Mouse (Mus musculus): Measurements from ENCODE around the gene Gm20388.

The Gm20388 gene

DNA sequence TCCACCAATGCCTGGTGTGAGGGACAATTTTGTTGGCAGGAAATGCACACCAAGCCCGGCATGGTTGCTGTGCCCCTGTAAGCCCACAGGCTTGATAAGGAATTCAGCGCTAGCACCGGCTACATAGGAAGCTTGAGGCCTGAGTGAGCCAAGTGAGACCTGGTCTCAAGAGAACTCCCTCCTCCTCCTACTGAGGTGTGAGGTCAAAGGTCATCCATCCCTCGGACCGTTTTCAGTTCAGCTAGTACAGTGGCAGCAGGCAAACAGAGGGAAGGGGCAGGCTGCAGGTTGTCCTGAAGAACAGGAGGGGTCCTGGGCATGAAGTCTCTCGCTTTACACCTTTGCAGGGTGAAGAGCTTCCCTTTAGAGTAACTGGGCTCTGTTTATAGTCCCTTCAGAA, 720.2 kb downstream of the Gm20388 start:
- no peak for DNase-seq

- DNase-seq, result no peak
Measured at GRCm38 (mm10) chr8:120631441-120632375, 721.1 kb downstream of the Gm20388 start.

- DNase-seq, result no peak
Measured at GRCm38 (mm10) chr8:120632969-120633664, 722.5 kb downstream of the Gm20388 start.

GRCm38 (mm10) chr8:120633665-120634271, 723.1 kb downstream of the Gm20388 start:
- DNase-seq, result no peak

DNA sequence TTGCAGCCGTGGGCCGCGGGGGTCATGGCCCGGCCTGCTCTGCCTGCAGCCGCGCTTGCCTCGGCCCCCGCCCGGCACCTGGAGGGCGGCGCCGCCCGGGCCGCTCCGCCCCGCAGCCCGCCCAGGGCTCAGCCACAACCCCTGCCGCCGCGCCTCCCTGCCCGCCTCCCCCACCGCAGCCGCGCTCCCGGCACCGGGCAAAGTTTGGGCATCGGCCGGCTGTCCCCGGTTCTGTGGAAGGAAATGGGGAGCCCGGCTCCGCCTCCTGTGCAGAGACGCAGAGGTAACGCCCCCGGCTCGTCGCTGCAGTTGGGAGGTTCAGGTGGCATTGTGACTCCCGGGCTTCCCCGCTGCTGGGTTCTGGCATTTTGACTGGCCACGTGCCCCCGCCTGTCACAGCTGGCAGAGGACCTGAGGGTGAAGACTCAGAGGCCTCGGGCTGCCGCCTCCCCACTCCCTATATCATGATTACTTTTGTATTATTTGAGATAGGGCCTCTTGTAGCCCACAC, 723.7 kb downstream of the Gm20388 start:
- peak; percentile 34 to 46 for DNase-seq

GRCm38 (mm10) chr8:120641245-120641644, 730.6 kb downstream of the Gm20388 start:
- DNase-seq, result no peak

DNA sequence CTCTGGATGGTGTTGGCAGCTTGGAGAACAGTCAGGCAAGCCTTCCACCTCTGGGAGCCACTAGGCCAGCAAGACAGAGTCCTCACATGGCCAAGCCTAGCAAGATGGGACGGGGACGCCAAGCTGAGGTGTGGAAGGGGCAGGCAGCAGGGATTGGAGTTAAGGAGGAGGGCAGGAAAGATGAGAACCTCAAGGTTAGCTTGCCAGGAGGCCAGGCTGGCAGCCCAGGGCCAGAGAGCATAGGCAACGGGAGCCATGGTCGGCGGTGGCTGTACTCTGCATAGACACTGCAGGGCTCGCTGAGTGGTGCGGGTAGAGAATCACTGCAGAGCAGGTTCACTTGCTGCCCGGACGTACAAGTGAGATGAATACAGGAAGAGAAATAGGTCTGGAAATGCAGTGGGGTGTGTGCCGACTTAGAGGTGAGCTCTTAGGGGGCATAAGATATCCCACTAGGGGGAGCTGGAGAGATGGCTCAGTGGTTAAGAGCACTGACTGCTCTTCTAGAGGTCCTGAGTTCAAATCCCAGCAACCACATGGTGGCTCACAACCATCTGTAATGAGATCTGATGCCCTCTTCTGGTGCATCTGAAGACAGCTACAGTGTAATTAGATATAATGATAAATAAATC, 731.5 kb downstream of the Gm20388 start:
- DNase-seq, result no peak

DNA sequence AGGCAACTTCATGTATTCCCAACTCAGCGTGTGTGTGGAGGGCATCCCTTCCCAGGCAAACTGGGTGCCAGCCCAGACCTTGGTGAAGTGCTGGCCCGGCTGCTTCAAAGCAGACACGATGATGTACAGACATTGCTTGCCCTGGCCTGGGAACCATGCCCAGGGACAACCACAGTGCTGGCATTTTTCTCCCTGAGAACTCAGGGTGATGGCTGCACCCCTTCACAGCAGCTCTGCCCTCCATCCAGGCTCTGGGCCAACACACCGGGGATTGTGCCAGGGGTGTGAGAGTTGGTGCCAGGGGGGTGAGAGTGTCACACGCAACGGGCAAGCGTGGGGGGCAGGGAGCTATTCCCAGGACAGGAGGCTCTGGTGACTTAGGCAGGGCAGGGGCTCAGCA, 734.0 kb downstream of the Gm20388 start:
- DNase-seq, result peak; percentile 69 to 77

- DNase-seq, result no peak
Measured at GRCm38 (mm10) chr8:120647532-120647931, 736.9 kb downstream of the Gm20388 start, which contains the start of gene 1190005I06Rik. Gene 1190005I06Rik, minus strand, starts transcription at chr8:120647632.

- DNase-seq, result no peak
Measured at GRCm38 (mm10) chr8:120656322-120657052, 745.8 kb downstream of the Gm20388 start.

GRCm38 (mm10) chr8:120657415-120657814, 746.8 kb downstream of the Gm20388 start:
- no peak for DNase-seq

GRCm38 (mm10) chr8:120664566-120664965, 753.9 kb downstream of the Gm20388 start:
- peak in 1 of 2 experiments; percentile 32 for DNase-seq

DNA sequence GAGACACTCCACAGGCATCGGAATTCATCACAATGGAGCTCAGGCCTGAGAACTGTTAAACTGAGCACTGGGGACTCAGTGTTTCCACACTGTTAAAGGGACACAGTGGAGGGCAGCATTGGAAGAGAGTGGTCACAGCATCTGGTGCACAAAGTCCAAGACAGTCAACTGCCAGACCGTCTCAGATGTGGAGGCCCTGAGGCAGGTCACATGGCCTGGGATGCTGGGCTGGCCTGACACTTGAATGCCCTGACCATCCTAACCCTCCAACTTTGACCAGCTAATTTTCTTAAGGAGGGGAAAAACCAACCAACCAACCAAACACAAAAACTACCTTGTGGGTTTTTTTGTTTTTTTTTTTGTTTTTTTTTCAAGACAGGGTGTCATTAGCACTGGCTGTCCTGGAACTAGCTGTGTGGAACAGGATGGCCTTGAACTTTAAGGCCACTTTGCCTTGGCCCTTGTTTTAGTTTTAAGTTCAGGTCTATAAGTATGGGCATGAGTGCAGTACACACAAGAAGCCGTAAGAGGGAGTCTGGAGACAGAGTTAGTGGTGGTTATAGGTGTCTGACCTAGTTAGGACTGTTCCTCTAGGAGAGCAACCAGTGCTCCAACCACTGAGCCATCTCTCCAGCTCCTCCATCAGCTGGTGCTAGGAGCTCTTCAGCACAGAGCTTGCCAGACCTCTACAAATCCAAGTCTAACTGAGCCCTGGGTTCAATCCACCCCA, 755.2 kb downstream of the Gm20388 start:
- DNase-seq, result peak; percentile 39 to 47

DNA sequence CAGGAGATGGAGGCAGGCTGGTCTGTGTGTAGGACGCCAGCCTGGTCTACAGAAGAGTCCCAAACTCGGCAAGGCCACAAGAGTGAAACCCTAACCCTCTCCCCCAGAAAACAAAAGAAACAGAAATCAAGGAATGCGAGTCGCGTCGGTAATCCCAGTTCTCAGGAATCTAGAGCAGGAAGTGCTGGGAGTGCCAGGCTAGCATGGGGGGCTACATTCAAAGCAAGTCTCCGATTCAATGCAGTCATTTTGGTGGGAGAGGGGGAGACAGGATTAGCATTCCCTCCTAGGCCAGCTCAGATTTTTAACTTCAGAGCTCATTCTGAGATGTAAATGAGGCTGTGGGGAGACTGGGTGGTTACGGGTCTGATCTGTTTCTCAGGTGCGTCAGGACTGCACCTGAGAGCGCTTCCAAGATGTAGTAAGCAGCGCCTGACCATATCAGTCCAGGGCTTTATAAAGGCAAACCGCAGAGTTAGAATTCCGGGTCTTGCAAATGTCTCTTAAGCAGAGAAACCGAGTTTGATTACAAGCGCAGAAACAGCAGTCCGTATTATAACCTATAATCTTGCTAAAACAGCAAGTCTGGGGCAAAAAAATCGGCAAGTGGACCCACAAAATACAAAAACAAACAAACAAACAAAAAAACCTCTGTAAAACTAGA, 756.3 kb downstream of the Gm20388 start:
- no peak for DNase-seq

DNA sequence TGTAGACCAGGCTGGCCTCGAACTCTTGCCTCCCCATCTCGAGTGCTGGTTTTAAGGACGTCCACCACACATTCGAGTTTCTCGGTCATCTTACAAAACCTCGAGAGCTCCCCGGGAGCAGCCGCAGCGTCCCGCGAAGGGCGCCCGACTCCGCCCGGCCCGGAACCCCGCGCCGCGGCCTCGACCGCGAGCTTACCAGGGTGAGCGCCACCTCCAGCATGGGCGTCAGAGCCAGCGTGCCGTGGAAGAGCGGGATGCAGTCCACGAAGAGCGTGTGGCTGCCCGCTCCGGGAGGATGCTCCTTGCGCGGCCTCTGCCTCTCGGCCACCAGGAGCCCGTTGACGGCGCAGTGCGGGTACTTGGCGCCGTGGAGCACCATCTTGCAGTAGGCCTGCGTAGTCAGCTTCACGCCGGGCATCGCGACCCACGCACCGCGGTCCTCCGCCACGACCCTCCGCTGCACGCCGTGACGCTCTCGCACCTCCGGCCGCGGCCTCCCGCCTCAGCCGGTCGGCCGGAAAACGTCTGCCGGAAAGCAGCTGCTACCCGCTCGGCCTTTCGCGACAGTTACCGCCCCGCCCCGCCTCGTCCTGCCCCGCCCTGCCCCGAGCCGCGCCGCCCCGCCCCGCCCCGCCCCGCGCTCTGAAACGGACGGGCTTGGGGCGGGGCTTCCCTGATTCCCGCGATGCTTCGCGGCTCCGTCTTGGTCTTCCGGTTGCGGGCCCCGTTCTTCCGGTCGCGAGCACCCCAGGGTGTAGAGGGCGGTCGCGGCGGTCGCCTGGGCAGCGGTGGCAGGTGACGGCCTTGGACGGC, 757.1 kb downstream of the Gm20388 start, which contains the start of the genes Gm27021 and Cox4i1:
TSS of gene Gm27021 (minus strand) at position 519 of the 813 bp plus-strand sequence.
TSS of gene Cox4i1 (plus strand) at position 662 of the 813 bp plus-strand sequence.
- DNase-seq, result peak; percentile 96 to 97

- DNase-seq, result peak in 1 of 2 experiments; percentile 71
Measured at GRCm38 (mm10) chr8:120668374-120668905, 757.8 kb downstream of the Gm20388 start, which contains the start of gene Emc8. Gene Emc8, minus strand, starts transcription at chr8:120668573.

DNA sequence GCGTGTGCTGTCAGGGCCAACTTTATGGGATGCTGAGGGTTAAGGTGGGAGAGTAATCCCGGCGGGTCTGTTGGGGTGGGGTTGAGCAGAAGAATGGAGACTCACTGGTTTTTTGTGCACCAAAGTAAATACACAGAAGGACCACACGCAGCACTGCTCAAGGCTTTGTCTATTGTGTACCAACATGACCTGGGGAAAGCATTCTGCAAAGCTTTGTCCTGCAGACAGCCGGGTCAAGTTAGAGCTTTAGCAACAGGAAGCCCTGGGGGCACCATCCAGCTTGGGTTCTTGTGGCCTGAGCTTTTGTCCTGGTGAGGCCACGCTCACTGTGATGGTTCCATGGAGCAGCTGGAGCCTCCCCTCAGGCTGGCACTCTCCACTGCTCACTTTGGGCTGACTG, 761.1 kb downstream of the Gm20388 start:
- no peak for DNase-seq

DNA sequence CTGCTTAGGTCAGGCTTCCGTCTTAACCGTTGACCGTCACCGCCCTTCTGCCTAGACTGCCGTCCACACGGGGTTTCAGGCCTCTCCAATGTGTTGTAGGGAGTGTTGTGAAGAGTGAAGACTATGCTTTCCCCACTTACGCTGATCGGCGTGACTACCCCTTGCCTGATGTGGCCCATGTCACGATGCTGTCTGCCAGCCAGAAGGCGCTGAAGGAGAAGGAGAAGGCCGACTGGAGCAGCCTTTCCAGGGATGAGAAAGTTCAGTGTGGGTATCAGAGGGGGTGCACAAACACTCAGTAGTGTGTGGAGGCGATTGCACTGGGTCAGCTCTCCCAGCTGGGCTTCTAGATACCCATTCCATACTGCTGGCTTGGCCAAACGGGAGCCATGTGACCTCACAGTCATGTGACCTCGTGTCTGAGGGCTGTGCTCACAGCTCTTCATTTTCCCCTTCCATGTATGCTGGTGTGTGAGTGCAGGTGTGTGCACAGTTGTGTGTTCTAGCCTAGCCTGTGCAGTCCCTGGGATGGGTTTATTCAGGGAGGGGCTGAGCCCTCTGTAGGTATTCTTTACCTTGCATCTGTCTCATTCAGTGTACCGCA, 762.1 kb downstream of the Gm20388 start:
- no peak for DNase-seq

DNA sequence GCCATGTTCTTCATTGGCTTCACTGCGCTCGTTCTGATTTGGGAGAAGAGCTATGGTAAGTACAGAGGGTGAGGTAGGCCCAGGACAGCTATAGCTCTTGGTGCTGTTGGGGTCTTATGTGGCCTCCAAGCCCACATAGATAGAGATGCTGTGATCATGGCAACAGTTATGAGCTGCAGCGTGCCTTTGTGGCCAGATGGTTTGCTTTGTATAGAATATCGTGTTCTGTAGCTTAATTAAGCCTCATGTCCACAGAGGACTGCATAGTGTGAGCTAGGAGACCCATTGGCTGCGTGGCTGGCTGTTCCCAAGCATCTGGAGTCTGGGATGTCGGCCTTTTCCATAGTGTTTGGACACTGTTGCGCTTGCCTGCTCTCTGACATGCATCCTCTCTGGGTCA, 762.7 kb downstream of the Gm20388 start:
- DNase-seq, result no peak
